Mouse (Mus musculus) retina, adult 2 months (tissue): ENCODE results near the gene Calcrl.

Experiments
- DNase-seq: peaks from one replicate; pipeline ENCODE4 v3.0.0-alpha.2; 2012; ENCODE audit warnings: low read depth, low spot score

Calcrl gene

DNA sequence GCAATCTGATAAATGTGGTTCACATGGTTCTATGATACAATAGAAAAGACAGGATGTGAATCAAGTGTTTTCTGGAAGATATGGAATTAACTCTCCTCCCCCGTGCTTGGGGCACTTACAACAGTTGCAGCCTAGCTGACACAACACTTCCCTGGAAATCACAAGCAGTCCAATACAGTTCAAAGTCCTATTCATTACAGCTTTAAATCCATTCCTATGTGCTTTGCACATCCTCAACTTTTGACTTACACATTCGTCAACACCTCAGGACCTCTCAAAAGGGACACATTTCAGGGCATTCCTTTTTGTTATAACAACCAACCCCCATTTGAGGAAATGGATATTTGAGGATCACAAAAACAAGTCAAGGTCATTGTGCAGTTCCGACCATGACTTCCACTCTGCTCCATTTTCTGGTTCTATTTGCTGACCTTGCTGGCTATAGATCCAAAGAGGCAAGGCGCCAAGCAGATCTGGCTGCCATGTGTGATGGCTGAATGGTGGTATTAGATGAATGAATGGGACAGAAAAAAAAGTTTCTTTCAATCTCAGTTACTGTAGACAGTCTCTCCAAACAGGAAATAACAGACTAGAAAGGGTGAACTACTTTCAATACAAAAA lies 108.9 kb downstream of the Calcrl start:
- no peak for DNase-seq

DNA sequence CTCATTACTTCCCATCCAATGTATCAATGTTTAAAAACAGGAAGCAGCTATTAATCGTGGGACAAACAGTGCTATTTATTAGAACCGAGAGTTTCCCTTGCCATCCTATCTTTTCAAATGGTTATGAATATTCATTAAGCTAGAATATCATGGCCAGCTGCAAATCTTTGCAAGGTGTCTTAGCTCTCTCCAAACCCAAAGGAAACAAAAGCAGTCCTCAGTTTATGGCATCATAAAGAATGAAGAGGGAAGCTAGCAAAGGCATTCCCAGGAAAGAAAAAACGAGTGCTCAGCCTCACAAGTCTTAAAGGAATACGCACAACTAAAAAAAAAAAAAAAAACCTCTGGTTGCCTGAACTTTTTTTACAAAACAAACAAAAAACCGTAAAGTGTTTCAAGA lies 128.7 kb downstream of the Calcrl start:
- no peak for DNase-seq

DNA sequence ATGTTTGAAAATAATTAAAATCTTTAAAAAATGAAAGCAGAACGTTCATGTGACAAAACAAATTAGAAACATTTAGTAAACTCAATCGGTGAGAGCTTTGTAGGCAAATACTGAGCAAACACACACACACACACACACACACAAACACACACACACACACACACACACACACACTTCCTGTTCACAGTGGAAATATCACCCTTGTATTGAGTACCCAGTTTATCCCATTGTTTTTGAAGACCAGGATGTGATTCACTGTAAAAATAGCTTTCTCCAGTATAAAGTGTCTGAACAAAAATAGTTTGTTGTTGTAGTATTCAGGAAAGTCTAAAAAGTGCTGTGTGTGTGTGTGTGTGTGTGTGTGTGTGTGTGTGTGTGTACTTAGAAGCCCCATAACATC lies 130.1 kb downstream of the Calcrl start:
- DNase-seq: no peak

DNA sequence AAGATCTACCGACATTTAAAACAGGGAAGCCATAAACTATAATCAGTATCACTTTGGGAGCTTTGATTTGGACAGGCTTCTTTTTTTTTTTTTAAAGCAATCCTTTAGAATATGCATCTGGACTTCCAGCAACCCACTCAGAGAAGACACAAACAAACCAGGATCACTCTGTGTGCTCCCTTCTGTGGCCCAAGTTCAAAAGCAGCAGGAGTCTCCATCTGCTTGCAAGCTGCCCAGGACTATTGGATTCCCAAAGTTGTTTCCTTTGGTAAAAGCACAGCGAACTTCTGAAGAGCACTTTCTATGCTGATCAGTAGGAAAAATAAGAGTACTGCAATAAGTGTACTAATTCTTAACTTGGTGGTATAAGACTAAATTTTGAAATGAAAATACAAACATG lies 130.6 kb downstream of the Calcrl start:
- no peak for DNase-seq

DNA sequence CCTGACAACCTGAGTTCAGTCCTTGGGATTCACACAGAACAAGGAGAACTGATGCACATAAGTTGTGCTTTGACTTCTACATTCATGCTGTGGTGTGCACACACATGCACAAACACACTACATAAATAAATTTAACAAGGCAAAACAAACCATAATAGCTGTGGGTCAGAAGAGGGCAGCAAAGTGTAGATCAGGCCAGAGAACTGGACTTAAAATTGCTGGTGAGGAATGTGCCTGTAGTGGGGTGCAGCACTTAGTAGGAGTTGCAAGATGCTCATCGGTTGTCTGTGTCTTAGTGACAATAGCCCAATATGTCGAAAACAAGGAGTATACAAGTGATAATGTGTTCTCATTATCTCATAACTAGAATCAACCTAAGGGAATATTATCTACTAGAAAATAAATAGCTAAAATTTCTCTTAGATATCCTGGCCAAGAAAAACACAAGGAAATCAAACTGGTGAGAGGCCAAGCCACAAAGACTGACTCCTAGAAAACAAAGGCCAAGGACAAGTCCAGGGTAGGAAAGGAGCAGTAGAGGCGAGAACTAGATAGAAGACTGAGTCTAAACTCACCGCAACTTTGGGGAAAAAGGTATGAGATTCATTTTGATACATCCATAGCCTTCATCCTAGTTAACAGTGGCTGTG lies 132.7 kb downstream of the Calcrl start:
- DNase-seq: no peak

DNA sequence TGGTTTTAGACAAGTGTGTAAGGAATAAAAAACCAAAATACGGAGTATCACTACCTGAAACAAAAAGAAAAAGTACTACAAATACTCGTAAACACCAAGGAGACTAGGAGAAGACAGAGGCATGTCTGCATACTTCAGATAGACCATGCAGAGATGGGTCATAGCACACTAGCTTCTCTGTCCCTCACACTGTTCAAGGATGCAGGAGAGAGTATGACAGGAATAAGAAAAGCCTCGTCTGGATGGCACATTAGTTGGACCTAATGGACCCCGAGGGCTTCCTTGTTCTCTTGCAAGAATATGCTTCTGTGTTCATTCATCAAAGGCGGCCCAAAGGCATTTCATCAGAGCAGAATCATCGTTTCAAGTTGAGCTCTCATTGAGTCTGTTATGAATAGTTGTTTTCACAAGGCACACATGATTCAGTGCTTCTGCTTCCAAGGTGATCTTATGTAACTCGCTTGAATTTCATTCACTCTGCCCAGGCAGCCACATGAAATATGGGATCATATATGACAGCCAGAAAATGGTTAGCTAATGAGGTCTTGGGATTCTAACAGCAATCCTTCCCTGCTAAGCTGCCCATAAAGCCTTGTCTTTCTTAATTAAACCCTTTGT lies 136.2 kb downstream of the Calcrl start:
- peak; percentile 3 for DNase-seq
